Mouse (Mus musculus) small intestine, adult 2 months (tissue): Measurements from ENCODE around the gene Tnks2.

Experiments used
- CTCF ChIP-seq: fragments of 200-500 bp; IDR thresholded peaks from 2 replicates; pipeline ENCODE4 v1.5.1; 2012; ENCODE audit warnings: low read depth, mild to moderate bottlenecking, control low read depth, inconsistent platforms, low read length, moderate library complexity, mixed read lengths; ENCODE audit not compliant: insufficient replicate concordance, insufficient read length; ENCODE audit errors: extremely low read depth
- POLR2A ChIP-seq: fragments of 200-500 bp; IDR thresholded peaks from 2 replicates; pipeline ENCODE4 v1.6.1; 2012; ENCODE audit warnings: low read depth, mild to moderate bottlenecking, control low read depth, inconsistent platforms, low read length, moderate library complexity

- no peak for TF ChIP-seq CTCF
- no peak for TF ChIP-seq POLR2A
Observed at GRCm38 (mm10) chr19:36932613-36933012, 98.6 kb downstream of the Tnks2 start.
